Mouse (Mus musculus) adrenal gland, adult 2 months (tissue): ENCODE results near the gene Rhobtb1. TPM values are rescaled to one million over a fixed set of nuclear protein-coding genes. Genes with fewer than 3 reads are reported as not detected.

Experiments used
- DNase-seq: peaks from one replicate; pipeline ENCODE4 v3.0.0; 2021
- polyA plus RNA-seq: library from polyadenylated mRNA; depleted of rRNA; stranded (reverse); fragments of >200 nt; gene quantifications from 2 replicates; pipeline ENCODE4 v1.2.3, GENCODE M21; 2012
- total RNA-seq, 2 experiments: library from RNA; stranded (reverse); gene quantifications; 2 replicates each; pipeline ENCODE4 v1.2.3; 2021

Gene Rhobtb1
- total and polyA plus RNA-seq, 3 experiments = 3.1 to 11.9 (median 8.6) TPM

GRCm38 (mm10) chr10:69210659-69211058, 59.4 kb downstream of the Rhobtb1 start:
- DNase-seq = no peak

GRCm38 (mm10) chr10:69211560-69211959, 60.3 kb downstream of the Rhobtb1 start:
- peak; percentile 80 for DNase-seq

- DNase-seq = peak; percentile 59
Measured at GRCm38 (mm10) chr10:69211976-69212375, 60.7 kb downstream of the Rhobtb1 start.

GRCm38 (mm10) chr10:69212542-69213440, 61.6 kb downstream of the Rhobtb1 start, which contains the start of gene A930033H14Rik:
A930033H14Rik (minus strand) TSS chr10:69213098.
- peak; percentile 96 for DNase-seq

- no peak for DNase-seq
Measured at GRCm38 (mm10) chr10:69213451-69213877, 62.2 kb downstream of the Rhobtb1 start.

- DNase-seq = no peak
Measured at GRCm38 (mm10) chr10:69213986-69214385, 62.8 kb downstream of the Rhobtb1 start.

GRCm38 (mm10) chr10:69217127-69217690, 66.0 kb downstream of the Rhobtb1 start:
- no peak for DNase-seq

GRCm38 (mm10) chr10:69218458-69219288, 67.4 kb downstream of the Rhobtb1 start:
- DNase-seq = peak; percentile 56

- DNase-seq = no peak
Measured at GRCm38 (mm10) chr10:69219289-69219626, 68.0 kb downstream of the Rhobtb1 start.

- peak; percentile 34 for DNase-seq
Measured at GRCm38 (mm10) chr10:69220296-69220695, 69.1 kb downstream of the Rhobtb1 start.

- DNase-seq = no peak
Measured at GRCm38 (mm10) chr10:69221148-69221547, 69.9 kb downstream of the Rhobtb1 start.

GRCm38 (mm10) chr10:69221955-69222354, 70.7 kb downstream of the Rhobtb1 start:
- no peak for DNase-seq

GRCm38 (mm10) chr10:69223232-69223631, 72.0 kb downstream of the Rhobtb1 start:
- DNase-seq = no peak

- no peak for DNase-seq
Measured at GRCm38 (mm10) chr10:69224276-69224675, 73.0 kb downstream of the Rhobtb1 start.

GRCm38 (mm10) chr10:69225471-69225870, 74.2 kb downstream of the Rhobtb1 start:
- no peak for DNase-seq

- no peak for DNase-seq
Measured at GRCm38 (mm10) chr10:69225951-69226350, 74.7 kb downstream of the Rhobtb1 start.

- no peak for DNase-seq
Measured at GRCm38 (mm10) chr10:69237185-69237584, 86.0 kb downstream of the Rhobtb1 start.

GRCm38 (mm10) chr10:69237781-69238180, 86.5 kb downstream of the Rhobtb1 start:
- DNase-seq = no peak

GRCm38 (mm10) chr10:69238311-69238710, 87.1 kb downstream of the Rhobtb1 start:
- no peak for DNase-seq

GRCm38 (mm10) chr10:69240530-69240929, 89.3 kb downstream of the Rhobtb1 start:
- DNase-seq = peak; percentile 35

- no peak for DNase-seq
Measured at GRCm38 (mm10) chr10:69245151-69245550, 93.9 kb downstream of the Rhobtb1 start.

- no peak for DNase-seq
Measured at GRCm38 (mm10) chr10:69245906-69246668, 94.9 kb downstream of the Rhobtb1 start.
